Mouse (Mus musculus): ENCODE data around the gene Npm1.

Gene Npm1

DNA sequence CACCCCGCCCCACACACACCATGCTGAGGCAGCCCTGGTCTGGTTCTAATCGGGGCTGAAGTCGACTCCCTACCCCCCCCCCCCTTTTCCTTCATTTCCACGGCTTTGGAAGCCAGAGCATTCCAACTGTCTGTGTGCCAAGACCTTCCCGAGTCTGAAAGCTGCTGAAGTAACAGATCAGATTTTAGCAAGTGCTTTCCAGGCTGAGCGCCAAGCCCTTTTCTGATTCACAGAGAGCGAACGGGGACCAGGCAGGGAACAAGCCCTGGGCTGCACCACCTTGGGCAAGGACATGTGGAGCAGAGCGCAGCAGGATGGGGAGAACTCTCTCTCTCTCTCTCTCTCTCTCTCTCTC, 16.9 kb downstream of the Npm1 start:
- DNase-seq (ENCODE audit: low spot score in 2 of 2): peak; percentile 43 to 76

DNA sequence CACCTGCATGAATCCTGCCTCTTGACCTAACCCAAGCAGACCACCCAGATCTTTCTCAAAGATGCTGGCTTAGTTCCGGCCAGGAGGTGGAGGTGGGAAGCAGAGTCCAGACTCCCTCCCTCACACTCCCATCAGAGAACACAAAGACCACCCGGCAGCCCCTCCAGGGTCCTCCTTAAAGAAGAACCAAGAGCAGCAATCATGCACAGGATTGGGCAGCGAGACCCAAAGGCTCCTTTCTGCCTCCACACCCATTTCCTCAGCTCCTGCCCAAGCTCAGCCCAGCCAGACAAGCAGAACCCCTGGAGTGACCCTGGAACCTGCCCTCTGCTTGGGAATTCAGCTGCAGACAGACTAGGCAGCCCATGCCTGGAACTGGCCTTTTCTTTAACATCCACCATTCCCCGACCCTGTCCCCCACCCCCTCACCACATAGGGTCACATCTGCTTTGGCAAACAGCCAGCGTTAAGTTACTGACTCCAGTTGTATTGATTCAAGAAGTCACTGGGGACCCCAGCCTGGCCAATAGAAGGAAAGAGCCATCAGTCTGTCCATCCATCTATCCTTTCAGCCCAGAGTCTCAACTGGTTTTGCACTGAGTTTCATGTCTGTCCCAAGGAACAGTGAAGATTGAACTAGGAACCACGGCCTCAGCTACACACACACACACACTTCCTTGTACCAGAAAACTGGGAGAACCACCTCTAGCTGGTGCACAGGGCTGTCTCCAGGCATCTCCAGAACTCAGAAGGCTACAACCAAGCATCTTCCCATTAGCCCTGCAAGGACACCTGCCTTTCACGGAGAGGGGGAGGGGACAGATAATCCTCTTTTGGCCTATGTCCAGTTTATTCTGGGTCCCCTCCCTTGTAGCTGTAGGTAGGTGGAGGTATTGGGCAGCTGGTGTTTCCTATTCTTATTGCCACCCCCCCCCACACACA, 17.5 kb downstream of the Npm1 start:
- peak in 1 of 2 experiments; percentile 17 for DNase-seq (ENCODE audit: low spot score in 2 of 2)

DNA sequence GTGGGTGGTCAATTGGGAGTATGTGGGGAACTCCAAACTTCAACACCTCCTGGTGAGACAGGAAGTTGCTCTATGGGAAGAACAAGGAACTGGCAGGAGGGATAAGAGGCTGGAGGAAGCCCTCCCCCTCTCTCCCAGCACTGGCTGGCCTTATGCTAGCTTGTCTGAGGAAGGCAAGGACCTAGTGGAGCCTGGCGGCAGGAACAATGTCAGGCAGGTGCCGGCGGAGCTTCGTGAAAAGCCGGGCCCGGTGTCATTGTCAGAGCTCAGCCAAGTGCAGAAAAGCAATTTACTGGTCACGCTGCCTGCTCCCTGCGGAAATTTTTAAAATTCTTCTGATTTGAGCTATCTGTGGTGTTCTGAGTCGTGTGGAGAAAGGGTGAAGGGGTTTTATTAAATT, 19.1 kb downstream of the Npm1 start:
- peak in 1 of 2 experiments; percentile 15 for DNase-seq (ENCODE audit: low spot score in 2 of 2)

DNA sequence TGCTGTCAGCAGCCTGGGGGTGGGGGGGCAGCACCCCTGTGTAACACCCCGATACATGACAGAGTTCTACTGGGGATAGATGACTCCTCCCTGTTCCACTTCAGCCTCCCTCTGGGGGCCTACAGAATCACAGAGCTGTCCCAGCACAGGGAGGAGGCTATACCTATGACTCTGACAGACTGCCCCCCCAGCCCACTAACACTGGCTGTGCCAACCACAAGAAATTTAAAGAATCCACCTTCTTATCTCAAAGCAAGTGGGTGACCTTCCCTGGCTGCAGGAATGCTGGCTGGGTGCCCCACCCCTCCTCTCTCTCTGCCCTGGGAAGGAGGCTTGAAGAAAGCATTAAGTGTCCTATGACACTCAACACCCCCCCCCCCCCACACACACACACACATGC, 20.2 kb downstream of the Npm1 start:
- peak in 1 of 2 experiments; percentile 10 for DNase-seq (ENCODE audit: low spot score in 2 of 2)

DNA sequence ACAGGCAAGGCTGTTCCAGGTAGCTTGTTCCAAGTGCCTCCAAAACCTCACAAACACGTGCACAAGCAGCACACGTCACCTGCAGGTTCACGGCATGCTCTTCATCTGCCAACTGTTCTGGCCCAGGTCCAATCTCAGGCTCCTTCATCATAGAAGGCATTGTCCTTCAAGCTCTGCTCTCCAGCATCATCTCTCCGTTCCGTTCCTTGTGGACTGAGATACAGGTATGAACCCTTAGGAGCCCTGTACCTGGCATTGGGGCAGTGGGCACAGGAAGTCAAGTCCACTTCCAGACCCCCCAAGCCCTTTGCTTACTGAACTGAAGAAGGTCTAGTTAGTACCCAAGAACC, 22.9 kb downstream of the Npm1 start:
- peak in 1 of 2 experiments; percentile 11 for DNase-seq (ENCODE audit: low spot score in 2 of 2)

DNA sequence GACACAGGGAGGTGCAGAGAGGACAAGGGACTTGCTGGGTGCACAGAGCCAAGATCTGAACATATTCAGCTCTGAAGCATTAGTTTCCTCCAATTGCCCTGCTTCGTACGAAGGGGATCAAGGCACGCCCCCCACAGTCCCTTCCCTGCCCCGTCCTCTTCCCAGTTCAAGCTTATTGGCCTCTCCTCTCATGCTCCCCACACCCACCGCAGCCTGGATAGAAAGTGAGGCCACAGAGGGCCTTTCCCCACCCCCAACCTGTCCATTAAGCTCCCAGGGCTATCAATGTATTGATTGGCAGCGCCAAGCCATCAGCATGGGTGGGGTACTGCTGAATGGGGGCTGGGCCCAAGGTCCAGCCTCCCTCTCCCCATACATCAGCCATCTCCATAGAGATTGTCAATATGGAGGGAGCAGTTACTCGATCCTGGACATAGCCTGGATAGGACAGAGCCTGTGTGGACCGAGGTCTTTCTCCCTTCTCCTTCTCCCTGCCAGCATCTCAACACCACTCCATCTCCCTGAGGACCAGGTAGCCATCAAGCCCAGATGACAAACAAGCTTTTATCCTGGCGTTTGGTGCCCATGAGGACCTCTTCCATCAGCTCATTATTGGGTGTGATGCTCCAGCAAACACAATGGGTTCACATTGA, 23.4 kb downstream of the Npm1 start:
- peak in 1 of 2 experiments; percentile 18 for DNase-seq (ENCODE audit: low spot score in 2 of 2)

DNA sequence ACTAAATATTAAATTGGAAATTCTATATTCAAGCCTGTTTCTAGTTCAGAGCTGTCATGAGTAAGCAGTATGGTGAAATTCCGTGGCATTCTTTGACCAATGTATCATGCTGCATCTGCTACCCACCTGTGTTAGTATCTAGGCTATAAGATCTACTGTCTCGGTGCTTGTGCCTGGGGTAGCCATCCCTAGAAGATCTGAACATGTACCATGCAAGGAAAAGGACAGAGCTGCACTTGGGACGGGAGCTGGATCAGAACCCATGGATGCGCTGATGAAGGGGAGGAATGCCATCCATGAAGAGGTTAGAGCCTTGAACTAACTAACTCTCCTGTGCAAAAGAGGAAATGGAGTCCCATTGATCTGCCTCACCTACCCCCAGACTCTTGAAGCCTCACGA, 24.3 kb downstream of the Npm1 start:
- DNase-seq (ENCODE audit: low spot score in 2 of 2): peak in 1 of 2 experiments; percentile 15

DNA sequence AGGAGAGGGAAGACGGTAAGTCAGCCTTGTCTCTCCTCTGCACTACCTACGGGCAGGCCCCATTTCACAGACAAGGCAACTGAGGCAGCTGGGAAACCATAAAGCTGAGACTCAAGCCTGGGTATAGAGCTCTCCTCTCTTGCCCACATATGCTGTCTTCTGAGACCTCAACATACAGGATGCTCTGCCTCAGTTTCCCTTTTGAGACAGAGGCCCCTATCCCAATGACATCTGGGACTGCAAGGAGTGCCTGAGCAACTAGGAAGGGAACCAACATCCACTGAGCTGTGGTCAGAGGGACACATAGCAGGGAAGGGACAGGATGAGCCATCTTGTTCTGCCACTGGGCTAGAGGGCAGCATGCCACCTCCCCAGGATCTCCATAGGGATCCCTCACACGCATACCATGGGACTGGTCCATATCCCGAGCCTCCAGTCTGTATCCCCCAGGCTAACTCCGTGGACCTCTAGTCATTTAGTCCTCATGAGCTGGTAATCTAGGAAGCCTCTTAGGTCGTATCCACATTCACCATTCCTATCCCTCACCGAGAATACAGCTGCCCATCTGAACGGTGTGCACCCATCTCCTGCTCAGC, 28.5 kb downstream of the Npm1 start:
- peak in 1 of 2 experiments; percentile 10 for DNase-seq (ENCODE audit: low spot score in 2 of 2)

DNA sequence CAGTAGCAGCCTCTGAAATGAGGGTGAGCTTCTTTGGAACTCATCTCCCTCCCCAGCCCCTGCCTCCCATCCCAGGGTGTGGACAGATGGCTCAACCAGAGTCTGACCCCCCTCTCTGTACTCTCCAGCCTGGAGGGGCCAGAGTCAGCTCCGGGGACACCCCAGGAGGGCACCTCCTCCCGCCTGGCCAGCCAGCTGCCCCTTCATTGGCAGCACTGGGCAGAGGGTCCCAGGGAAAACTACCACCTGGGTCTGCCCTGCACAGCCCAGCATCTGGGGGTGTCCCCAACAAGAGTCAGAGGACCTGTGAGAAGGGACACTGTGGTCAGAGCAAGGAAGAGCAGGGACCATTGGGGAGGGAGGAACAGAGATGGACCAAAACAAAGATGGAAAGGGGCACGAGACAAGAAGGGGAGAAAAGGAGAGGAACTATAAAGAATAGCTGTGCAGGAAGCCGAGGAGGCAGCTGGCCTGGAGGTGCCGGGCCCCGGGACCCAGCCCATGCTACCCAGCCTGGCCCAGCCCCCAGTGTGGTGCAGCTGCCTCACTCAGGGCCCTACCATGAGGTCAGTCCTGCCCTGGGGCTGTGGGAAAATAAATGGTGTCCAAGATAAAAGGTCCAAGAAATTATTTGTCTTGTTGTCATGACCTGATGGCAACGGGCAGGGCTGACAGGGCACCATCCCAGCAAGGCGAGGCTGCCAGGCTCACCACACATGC, 30.2 kb downstream of the Npm1 start:
- no peak for DNase-seq (ENCODE audit: low spot score in 2 of 2)

DNA sequence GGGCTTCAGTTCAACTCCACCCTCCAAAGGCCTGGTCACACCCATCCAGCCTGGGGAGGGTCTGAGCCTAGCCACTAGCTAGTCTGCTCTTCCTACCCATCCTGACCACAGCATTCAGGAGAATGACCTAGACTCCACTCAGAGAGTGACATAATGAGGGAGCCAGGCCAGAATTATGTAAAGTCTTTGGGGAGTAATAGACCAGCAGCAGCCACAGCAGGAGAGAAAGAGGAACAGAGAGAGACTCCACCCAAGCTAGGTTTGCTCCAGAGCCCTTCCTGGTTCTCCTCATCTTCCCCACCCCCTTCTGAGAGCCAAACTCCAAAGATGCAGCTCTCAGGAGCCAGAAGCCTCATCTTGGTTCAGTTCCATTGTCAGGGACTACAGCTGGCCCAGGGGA, 35.9 kb downstream of the Npm1 start:
- DNase-seq (ENCODE audit: low spot score in 2 of 2): no peak

DNA sequence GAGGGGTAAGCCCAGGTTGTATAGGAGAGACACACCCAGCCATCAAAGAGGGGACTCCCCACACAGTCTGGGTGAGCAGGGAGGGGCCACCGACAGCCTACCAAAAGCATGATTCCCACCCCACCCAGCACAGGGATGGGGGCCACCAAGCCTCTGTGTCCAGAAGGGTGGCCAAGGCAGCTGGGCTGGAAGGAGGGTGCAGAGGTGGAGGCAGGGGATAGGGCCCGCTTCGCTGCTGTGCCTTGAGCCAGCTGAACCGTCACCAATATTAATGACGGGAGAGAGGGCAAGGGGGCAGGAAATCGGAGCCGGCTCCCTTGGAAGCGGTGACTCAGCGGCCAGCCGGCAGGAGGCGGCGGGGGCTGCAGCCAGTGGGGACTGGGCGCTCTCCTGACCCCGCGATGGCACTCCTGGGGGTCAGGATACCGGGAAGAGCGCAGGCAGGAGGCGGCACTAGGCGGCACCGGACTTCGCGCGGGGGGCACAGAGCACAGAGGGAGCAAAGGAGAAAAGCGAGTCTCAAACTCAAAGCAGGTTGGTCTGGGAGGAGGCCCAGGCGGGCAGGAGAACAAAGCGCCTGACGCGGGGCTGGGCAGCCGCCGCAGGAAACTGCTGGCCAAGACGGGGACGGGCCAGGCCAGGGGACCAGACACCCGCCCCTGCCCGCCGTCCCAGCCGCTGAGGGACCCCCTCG, 40.3 kb downstream of the Npm1 start:
- no peak for DNase-seq (ENCODE audit: low spot score in 2 of 2)

DNA sequence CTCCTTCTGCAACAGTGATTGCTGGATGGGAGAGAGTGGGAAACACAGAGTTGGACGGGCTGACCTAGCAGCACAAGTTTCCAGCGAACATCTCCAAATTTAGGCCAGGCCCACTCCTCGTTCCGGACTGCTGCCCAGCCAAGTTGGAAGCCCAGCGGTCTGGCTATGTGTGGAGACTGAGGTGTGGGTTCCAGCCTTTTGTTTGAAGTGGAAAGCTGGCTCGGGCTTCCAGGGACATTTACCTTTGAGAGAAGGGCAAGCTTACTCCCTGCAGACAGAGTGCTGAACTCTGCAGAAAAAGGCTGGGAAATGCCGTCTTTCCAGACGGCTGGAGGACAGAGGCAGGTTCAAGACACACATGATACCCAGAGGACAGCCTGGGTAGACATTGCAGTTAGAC, 43.5 kb downstream of the Npm1 start:
- no peak for DNase-seq (ENCODE audit: low spot score in 2 of 2)

DNA sequence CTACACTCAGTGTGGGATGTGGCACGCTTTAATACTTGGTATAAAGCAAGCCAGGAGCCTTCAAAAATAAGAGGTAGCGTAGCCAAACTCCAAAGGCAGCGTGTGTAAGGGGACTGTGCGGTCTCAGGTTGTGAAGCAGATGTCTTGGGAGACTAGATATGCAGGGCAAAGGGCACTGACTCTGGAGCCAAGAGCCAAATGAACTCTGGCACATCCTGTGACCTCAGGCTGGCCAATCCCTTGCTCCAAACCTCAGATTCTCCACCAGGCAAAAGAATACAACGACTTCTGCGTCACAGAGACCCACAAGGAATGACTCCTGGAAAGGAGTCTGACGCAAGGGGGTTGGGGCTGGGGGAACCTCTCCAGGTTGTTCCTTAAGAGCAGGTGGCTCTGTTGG, 43.9 kb downstream of the Npm1 start:
- no peak for DNase-seq (ENCODE audit: low spot score in 2 of 2)

DNA sequence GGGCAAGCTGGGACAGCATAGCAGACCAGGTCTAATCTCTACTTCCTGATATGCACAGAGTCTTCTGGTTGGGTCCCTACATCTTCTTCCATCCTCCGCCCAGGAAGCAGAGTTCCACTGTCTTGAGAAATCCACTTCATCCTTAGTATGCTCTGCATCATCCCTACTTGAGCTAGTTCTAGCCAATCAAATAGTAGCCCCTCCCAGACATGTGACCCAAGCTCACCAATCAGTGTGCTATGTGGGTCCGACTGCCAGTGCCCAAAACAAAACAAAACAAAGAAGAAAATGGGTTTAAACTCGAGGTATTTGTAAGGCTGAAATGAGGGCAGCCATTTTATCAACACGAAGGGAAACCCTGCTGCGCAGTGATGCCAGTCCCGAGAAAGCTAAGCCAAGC, 44.5 kb downstream of the Npm1 start:
- DNase-seq (ENCODE audit: low spot score in 2 of 2): no peak

DNA sequence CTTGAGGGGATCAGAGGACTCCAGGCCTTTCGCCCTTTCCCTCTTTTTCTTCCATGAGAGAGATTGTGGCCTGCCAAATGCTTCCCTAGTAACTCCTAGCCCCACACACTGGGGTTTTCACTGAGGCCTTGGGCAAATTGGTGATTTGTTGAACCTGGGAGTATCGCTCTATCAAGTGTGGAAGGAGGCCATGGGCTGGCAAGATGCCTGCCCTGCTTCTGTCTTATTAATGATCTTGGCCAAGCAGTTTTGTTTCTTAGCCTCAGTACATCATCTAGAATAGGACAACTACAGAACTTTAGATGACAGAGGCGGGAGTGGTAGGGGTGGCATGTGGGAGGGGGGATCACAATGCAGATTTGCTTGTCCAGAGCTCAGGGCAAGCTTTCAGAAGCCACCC, 47.2 kb downstream of the Npm1 start:
- no peak for DNase-seq (ENCODE audit: low spot score in 2 of 2)

DNA sequence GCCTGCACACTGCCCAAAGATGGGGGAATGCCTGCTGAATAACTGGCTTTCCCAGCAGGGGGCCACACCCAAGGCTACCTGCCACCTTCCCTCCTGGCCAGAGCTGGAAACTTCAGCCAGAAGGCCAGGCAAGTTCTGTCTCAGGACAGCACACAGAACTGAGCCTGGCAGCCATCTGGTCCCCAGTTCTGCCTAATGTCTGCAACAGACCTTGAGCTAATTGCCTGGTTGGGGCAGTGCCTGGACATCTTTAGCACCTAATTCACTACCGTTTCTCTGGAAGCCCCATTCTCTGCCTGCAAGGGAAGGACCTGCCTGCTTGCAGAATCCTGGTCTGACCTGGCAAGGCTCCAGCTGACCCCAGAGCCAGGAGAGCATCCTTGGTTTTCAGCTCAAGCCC, 50.6 kb downstream of the Npm1 start:
- peak in 1 of 2 experiments; percentile 37 for DNase-seq (ENCODE audit: low spot score in 2 of 2)

DNA sequence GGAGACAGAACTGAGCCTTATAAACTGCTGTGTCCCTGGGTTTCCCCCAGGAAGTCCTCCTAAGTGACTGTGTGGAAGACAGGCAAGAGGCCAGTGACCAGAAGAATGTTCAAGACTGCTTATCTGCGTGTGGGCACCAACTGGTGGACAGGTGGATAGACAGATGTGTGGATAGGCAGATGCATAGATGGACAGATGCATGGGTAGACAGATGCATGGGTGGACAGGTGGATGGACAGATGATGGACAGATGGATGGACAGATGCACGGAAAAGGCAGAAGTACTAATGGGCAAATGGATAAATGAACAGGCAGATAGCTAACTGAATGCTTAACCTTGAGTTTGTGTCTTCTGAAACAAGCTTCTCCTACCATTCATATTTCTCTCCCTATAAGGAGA, 52.9 kb downstream of the Npm1 start:
- no peak for DNase-seq (ENCODE audit: low spot score in 2 of 2)

DNA sequence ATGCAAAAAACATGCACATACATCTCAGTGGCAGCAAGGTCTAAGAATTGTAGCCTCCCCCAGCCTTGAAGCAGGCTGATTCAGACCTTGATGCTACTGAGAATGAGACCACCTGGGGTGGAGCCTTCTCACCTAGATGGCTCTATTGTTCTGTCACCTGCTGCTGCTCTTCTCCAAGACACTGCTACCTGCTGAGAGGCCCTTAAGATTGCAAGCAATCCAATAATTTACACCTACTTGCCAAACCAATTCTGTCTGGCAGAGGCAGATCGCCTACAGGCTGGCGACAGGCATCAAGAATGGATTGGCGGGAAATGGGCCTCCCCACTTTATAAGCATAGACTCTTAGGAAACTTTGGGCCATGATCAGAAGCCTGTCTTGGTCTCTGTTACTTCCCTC, 55.5 kb downstream of the Npm1 start:
- DNase-seq (ENCODE audit: low spot score in 2 of 2): no peak

DNA sequence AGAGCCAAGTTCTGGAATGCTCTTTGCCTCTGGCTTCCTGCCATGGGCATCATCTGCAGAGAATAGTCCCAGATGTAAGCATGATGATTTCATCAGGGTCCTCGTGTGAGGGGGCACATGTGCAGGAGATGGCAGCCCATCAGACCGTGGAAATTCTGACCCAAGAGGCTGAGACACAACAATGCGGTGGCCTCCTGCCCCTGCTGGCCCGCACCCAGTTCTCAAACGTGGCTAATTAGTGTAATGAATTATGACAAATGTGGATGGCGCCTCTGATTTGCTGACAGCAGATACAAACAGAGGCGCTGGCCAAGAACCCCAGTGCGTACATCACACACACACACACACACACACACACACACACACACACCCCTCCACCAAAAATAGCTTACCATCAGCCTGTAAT, 58.1 kb downstream of the Npm1 start:
- peak in 1 of 2 experiments; percentile 66 for DNase-seq (ENCODE audit: low spot score in 2 of 2)

DNA sequence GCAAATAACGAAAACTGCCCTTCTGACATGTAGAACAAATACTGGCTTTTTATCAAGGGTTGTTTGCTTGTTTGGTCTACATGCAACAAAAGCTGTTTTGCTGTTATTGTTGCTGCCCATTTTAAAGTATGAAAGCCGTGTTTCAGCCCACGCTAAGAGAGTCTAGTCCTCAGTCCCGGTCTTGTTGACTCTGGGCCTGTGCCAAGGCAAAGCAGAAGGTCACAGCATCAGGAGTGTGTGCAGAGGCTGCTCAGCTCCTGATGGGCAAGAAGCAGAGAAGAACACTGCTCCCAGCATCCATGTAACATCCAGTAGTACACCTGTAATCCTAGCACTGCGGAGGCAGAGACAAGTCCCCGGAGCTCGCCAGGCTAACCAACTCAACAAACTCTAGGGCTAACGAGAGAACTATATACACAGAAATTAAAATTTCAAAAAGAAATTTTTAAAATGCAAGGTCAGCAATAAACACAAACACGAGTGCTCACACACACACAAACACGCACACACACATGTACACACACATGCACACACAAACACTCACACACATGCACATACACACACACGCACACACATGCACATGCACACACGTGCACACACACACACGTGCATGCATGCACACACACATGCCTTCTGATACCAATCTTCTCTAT, 59.6 kb downstream of the Npm1 start:
- DNase-seq (ENCODE audit: low spot score in 2 of 2): no peak

All from cerebellum, postnatal 4 days (tissue).